Mouse (Mus musculus) liver, adult (tissue): ENCODE results near the gene Snu13.

ENCODE experiments used
- GATA4 ChIP-seq: IDR thresholded peaks from 2 replicates; pipeline ENCODE4 v1.6.1; 2014; ENCODE audit warnings: mild to moderate bottlenecking, low read length; ENCODE audit not compliant: insufficient replicate concordance

Snu13 gene

GRCm38 (mm10) chr15:82047080-82047883 is at the start of gene Snu13:
Gene Snu13, minus strand, starts transcription at chr15:82047598.
- TF ChIP-seq GATA4 = no peak

- TF ChIP-seq GATA4 = no peak
Measured at GRCm38 (mm10) chr15:82091061-82091460, 43.7 kb upstream of the Snu13 start.

GRCm38 (mm10) chr15:82087266-82087665 is 39.9 kb upstream of the Snu13 start:
- no peak for TF ChIP-seq GATA4

GRCm38 (mm10) chr15:82086131-82086530 is 38.7 kb upstream of the Snu13 start:
- no peak for TF ChIP-seq GATA4

GRCm38 (mm10) chr15:82085606-82086005 is 38.2 kb upstream of the Snu13 start:
- no peak for TF ChIP-seq GATA4

DNA sequence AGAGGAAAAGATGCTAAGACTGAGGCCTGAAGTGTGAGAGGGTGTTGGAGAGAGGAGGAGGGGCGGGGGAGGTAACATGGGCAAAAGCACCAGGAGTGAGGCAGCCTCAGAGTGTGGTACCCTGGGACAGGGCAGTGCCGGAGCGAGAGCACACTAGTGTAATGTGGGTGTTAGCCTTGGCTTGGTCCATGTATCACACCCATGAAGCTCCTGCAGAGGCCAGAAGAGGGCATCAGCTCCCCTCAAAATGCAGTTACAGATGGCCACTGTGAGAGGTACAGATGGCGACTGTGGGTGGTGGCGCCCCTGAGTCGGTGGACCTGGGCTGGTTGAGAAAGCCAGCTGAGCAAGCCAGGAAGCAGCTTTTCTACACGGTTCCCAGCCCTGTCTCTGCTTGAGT is 33.8 kb upstream of the Snu13 start:
- TF ChIP-seq GATA4 = no peak

- no peak for TF ChIP-seq GATA4
Measured at GRCm38 (mm10) chr15:82079883-82080282, 32.5 kb upstream of the Snu13 start.

DNA sequence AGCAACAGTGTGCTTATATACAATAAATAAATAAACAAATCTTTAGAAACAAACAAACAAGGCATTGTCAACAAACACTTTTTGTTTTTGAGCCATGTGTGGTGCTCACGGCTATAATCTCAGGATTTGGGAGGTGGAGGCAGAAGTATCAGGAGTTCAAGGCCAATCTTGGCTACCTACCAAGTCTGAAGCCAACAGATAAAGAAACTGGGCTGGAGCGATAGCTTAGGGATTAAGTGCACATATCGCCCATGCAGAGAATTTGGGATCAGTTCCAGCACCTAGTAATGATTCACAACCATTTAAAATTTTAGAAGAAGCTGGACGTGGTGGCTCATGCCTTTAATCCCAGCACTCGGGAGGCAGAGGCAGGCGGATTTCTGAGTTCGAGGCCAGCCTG is 26.1 kb upstream of the Snu13 start:
- no peak for TF ChIP-seq GATA4

- no peak for TF ChIP-seq GATA4
Measured at GRCm38 (mm10) chr15:82071816-82072469, 24.5 kb upstream of the Snu13 start.

- TF ChIP-seq GATA4 = no peak
Measured at GRCm38 (mm10) chr15:82069898-82070297, 22.5 kb upstream of the Snu13 start, which contains the start of gene Mei1. Gene Mei1, plus strand, starts transcription at chr15:82069996.

DNA sequence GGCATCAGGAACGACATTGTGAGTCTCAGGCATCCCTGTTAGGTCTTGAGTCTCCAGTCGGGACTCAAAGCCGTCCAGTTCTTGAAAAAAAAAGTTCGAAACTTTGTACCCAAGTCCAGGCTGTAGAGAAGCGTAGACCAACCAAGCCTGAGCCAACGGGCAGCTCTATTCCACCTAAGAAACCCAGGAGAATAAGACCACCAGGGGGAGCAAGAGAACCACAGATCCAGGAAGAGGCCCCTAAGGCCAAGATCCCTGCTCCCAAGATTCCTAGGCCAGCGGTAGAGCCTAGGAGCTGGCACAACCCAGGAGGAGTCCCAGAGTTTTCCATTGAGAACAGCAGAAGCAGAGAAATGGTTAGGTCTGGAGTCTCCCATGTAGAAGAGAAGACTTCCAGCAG is 18.1 kb upstream of the Snu13 start:
- no peak for TF ChIP-seq GATA4

- no peak for TF ChIP-seq GATA4
Measured at GRCm38 (mm10) chr15:82063909-82064308, 16.5 kb upstream of the Snu13 start.

- TF ChIP-seq GATA4 = no peak
Measured at GRCm38 (mm10) chr15:82058719-82059201, 11.4 kb upstream of the Snu13 start, which contains the start of gene 4930407I10Rik. Gene 4930407I10Rik, plus strand, starts transcription at chr15:82059151.

GRCm38 (mm10) chr15:82052544-82052943 is 5.1 kb upstream of the Snu13 start:
- no peak for TF ChIP-seq GATA4

GRCm38 (mm10) chr15:82046246-82046891 is 1.0 kb downstream of the Snu13 start:
- TF ChIP-seq GATA4 = no peak
